Mouse (Mus musculus): Measurements from ENCODE around the gene Polg. TPM values are rescaled to one million over a fixed set of nuclear protein-coding genes. Genes with fewer than 3 reads are reported as not detected.

Gene Polg
- polyA plus RNA-seq, 2 experiments: 37.6 to 59.8 TPM

DNA sequence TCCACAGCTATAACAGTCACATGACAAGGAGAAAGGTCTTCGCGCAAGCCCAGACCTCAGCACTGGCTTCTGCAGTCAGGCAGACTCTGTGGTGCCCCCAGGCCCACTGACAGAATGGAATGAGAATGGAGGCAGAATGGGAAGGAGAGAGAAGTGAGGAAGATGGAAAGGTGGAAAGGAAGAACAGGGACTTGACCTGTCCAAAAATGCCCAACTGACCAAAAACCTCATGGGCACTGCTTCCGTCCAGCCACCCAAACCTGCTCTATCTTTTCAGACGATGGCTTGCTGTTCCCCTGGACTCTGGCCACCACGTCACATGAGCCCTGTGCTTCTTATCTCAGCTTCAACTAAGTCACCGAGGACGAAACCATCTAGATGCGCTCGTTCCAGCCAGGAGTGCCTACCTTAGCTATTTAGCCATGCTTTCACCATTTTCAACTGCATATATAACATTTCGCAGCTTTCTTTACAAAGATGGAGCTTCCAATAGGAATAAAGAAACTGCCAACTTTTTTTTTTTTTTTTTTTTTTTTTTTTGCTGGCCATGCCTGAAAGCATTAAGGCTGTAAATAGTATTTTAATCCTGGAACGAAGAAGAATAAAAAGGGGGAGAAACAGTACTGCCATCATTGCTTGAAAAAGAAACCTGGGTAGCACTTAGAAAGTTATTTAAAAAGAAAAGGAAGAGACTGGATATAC lies 2.6 kb downstream of the Polg start:
- Histone ChIP-seq H3K9ac (ENCODE audit: low read depth, low read length, severe bottlenecking) (0 out of 2 replicates have a peak overlapping the region, but pooled peaks have one; percentile 7), H3K4me3 (replicated peaks; ENCODE audit: low read length) (no peak overlapping the region), H3K9me3 (ENCODE audit: control insufficient read depth, low read length) (no peaks in the 10 kb centered on the region), H3K27me3 (ENCODE audit: control insufficient read depth, insufficient read depth, low read length) (no peaks in the 10 kb centered on the region), H3K27ac (replicated peaks; ENCODE audit: low read depth, low read length) (no peak overlapping the region), H3K4me1 (ENCODE audit: control insufficient read depth, insufficient read depth, low read length) (peaks cover 11% of the 10 kb centered on the region), H3K36me3 (ENCODE audit: control insufficient read depth, insufficient read depth, low read length) (peaks cover 49% of the 10 kb centered on the region), H3K4me2 (replicated peaks; ENCODE audit: low read depth, low read length, severe bottlenecking) (0 out of 2 replicates have a peak overlapping the region, but pooled peaks have one; percentile 93)
- no peak for DNase-seq (ENCODE audit: low spot score)
- ATAC-seq (ENCODE audit: low FRiP score, low read depth): no peak
- 85% methylated on average over 11 of the region's 11 CpGs for WGBS
- TF ChIP-seq POLR2A (IDR thresholded peaks at IDR 0.05; ENCODE audit: borderline replicate concordance, extremely low read depth, insufficient read depth, insufficient read length): no peak

- WGBS: 90% methylated on average over 10 of the region's 10 CpGs
- Histone ChIP-seq H3K4me2 (replicated peaks; ENCODE audit: low read depth, low read length, severe bottlenecking) (no peak overlapping the region), H3K9me3 (ENCODE audit: control insufficient read depth, low read length) (no peaks in the 10 kb centered on the region), H3K4me1 (ENCODE audit: control insufficient read depth, insufficient read depth, low read length) (peaks cover 11% of the 10 kb centered on the region), H3K9ac (ENCODE audit: low read depth, low read length, severe bottlenecking) (no peak overlapping the region), H3K27ac (replicated peaks; ENCODE audit: low read depth, low read length) (no peak overlapping the region), H3K27me3 (ENCODE audit: control insufficient read depth, insufficient read depth, low read length) (no peaks in the 10 kb centered on the region), H3K36me3 (ENCODE audit: control insufficient read depth, insufficient read depth, low read length) (peaks cover 67% of the 10 kb centered on the region), H3K4me3 (replicated peaks; ENCODE audit: low read length) (no peak overlapping the region)
- ATAC-seq (ENCODE audit: low FRiP score, low read depth) (no peak), DNase-seq (ENCODE audit: low spot score) (no peak)
- TF ChIP-seq POLR2A (IDR thresholded peaks at IDR 0.05; ENCODE audit: borderline replicate concordance, extremely low read depth, insufficient read depth, insufficient read length): no peak
These were observed 4.4 kb downstream of the Polg start for GRCm38 (mm10) chr7:79461721-79462120.

DNA sequence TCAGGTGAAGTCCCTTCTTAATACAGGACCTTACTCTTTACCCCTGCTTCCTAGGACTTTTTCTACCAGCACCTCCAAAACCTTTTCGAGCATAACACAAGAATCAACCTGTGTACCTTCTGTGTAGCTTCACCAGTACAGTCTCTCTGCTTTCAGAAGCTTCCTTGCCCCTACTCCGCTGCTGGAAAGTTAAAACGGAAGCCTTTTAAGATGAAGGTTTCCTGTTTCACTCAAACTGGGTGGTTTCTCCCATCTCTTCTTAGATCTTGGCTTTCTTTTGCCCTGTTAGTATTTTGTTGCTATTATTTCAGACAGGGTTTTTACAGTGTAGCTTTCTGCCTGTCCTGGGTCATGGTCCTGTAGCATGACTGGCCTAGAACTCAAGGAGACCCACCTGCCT lies 18.7 kb downstream of the Polg start:
- ATAC-seq (ENCODE audit: low FRiP score, low read depth) (no peak), DNase-seq (ENCODE audit: low spot score) (no peak)
- Histone ChIP-seq H3K9ac (ENCODE audit: low read depth, low read length, severe bottlenecking) (no peak overlapping the region), H3K36me3 (ENCODE audit: control insufficient read depth, insufficient read depth, low read length) (peaks cover 70% of the 10 kb centered on the region), H3K4me2 (replicated peaks; ENCODE audit: low read depth, low read length, severe bottlenecking) (no peak overlapping the region), H3K27ac (replicated peaks; ENCODE audit: low read depth, low read length) (no peak overlapping the region), H3K4me3 (replicated peaks; ENCODE audit: low read length) (no peak overlapping the region), H3K27me3 (ENCODE audit: control insufficient read depth, insufficient read depth, low read length) (no peaks in the 10 kb centered on the region), H3K9me3 (ENCODE audit: control insufficient read depth, low read length) (no peaks in the 10 kb centered on the region; the same call in 1 of the 2 replicates), H3K4me1 (ENCODE audit: control insufficient read depth, insufficient read depth, low read length) (no peaks in the 10 kb centered on the region)
- TF ChIP-seq POLR2A (IDR thresholded peaks at IDR 0.05; ENCODE audit: borderline replicate concordance, extremely low read depth, insufficient read depth, insufficient read length): no peak
- WGBS: 91% methylated on average over 3 of the region's 3 CpGs

DNA sequence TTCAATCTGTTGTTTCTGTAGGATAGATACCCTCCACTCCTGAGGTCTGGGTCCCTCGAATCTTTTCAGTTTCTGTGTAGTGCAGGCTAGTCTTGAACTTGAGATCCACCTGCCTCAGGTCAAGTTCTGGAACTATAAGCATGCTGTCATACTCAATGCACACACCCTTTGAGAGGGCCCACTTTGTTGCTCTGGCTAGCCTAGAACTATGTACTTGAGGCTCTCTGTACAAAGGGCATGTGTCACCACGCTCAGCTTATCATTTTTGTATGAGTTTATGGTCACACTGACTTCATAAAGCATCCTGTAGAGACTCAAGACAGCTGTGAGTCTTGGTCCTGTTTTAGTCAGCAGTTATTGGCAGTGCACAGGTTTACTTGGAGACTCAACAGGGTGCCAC lies 19.1 kb downstream of the Polg start:
- H3K27me3 ChIP-seq (ENCODE audit: control insufficient read depth, insufficient read depth, low read length): no peaks in the 10 kb centered on the region
- H3K4me1 ChIP-seq (ENCODE audit: control insufficient read depth, insufficient read depth, low read length): no peaks in the 10 kb centered on the region
- ATAC-seq (ENCODE audit: low FRiP score, low read depth) (no peak), DNase-seq (ENCODE audit: low spot score) (no peak)
- no peak overlapping the region for H3K27ac ChIP-seq (replicated peaks; ENCODE audit: low read depth, low read length)
- no peak for TF ChIP-seq POLR2A (IDR thresholded peaks at IDR 0.05; ENCODE audit: borderline replicate concordance, extremely low read depth, insufficient read depth, insufficient read length)
- WGBS: 93% methylated on average over 2 of the region's 2 CpGs
- H3K9me3 ChIP-seq (ENCODE audit: control insufficient read depth, low read length): no peaks in the 10 kb centered on the region; the same call in 1 of the 2 replicates
- peaks cover 65% of the 10 kb centered on the region for H3K36me3 ChIP-seq (ENCODE audit: control insufficient read depth, insufficient read depth, low read length)
- H3K4me3 ChIP-seq (replicated peaks; ENCODE audit: low read length): no peak overlapping the region
- no peak overlapping the region for H3K9ac ChIP-seq (ENCODE audit: low read depth, low read length, severe bottlenecking)
- no peak overlapping the region for H3K4me2 ChIP-seq (replicated peaks; ENCODE audit: low read depth, low read length, severe bottlenecking)

DNA sequence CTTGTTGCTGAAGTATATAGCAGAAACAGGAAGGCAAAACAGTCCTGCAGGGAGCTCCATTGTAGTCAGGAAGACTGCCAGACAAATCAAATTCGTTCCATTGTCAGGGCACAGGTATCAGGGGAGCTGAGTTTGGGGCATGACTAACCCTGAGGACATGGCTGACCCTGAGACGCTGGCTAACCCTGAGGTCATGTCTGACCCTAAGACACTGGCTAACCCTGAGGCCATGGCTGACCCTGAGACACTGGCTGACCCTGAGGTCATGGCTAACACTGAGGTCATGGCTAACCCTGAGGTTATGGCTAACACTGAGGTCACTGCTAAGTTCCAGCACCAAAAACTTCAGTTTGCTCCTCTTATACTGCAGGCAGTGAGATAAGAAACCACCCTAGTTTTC lies 26.1 kb downstream of the Polg start:
- no peak overlapping the region for H3K4me3 ChIP-seq (replicated peaks; ENCODE audit: low read length)
- no peak overlapping the region for H3K9ac ChIP-seq (ENCODE audit: low read depth, low read length, severe bottlenecking)
- ATAC-seq (ENCODE audit: low FRiP score, low read depth) (no peak), DNase-seq (ENCODE audit: low spot score) (no peak)
- H3K36me3 ChIP-seq (ENCODE audit: control insufficient read depth, insufficient read depth, low read length): peaks cover 8% of the 10 kb centered on the region
- no peak for TF ChIP-seq POLR2A (IDR thresholded peaks at IDR 0.05; ENCODE audit: borderline replicate concordance, extremely low read depth, insufficient read depth, insufficient read length)
- H3K27ac ChIP-seq (replicated peaks; ENCODE audit: low read depth, low read length): no peak overlapping the region
- no peaks in the 10 kb centered on the region for H3K4me1 ChIP-seq (ENCODE audit: control insufficient read depth, insufficient read depth, low read length)
- no peak overlapping the region for H3K4me2 ChIP-seq (replicated peaks; ENCODE audit: low read depth, low read length, severe bottlenecking)
- H3K9me3 ChIP-seq (ENCODE audit: control insufficient read depth, low read length): no peaks in the 10 kb centered on the region; the same call in 1 of the 2 replicates
- H3K27me3 ChIP-seq (ENCODE audit: control insufficient read depth, insufficient read depth, low read length): no peaks in the 10 kb centered on the region
- 71% methylated on average over 2 of the region's 2 CpGs for WGBS

All from limb, embryonic 14.5 days (tissue).